Mouse (Mus musculus): ENCODE data around the gene Klhl24. TPM values are rescaled to one million over a fixed set of nuclear protein-coding genes. Genes with fewer than 3 reads are reported as not detected.
"Not testable (repeated sequence)": the region's sequence is repeated elsewhere in the genome, so short reads cannot be mapped to it uniquely, and the experiment has no call there.

The Klhl24 gene
- polyA plus RNA-seq, 1 experiment from 2014 or later: 34.1 TPM

DNA sequence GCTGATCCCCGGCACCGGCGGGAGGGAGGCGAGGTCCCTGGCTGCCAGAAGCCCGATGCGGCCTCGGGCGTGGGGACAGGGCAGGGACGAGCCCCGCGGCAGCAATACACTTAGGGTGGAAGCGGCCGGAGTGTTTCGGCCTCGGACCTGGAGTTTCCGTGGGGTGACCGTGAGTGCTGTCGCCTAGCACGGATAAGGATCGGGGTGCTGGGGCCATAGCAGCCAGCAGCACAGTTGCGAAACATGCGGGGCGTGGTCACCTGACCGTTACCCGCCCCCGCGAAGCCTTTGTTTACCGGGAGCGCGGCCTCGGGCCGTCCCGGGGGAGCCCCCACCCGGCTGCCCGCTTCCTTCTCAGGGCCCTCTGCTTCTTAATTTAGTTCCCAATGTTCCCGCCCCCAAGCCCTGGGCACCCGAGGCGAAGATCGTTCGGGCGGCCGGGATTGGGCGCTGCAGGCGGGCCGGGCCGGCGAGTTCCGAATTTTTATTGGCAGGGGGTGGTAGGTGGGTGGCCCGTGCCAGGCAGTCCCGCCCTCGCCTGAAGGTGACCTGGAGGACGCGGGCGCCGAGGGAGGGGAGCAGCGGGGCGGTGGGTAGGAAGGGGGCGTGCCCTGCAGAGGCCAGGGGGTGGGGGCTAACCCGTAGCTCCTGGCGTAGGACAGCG is 501 bp downstream of the Klhl24 start:
- H3K4me1 ChIP-seq (replicated peaks): no peaks in the 10 kb centered on the region
- H3K9me3 ChIP-seq: 0 out of 2 replicates have a peak, but pooled peaks cover 3% of the 10 kb centered on the region
- WGBS: under 1% methylated on average over 61 of the region's 61 CpGs
- peak; percentile 90 for ATAC-seq (ENCODE audit: insufficient number of reproducible peaks, insufficient read depth, low FRiP score, low TSS enrichment, low read depth)
- H3K27ac ChIP-seq: peak overlapping the region; percentile 98
- H3K27me3 ChIP-seq: no peaks in the 10 kb centered on the region
- peak overlapping the region; percentile 93 for H3K9ac ChIP-seq (replicated peaks)
- H3K4me3 ChIP-seq (replicated peaks): peak overlapping the region; percentile 94
- peaks cover 10% of the 10 kb centered on the region for H3K36me3 ChIP-seq
- H3K4me2 ChIP-seq: peak overlapping the region; percentile 57

- 9% methylated on average over 4 of the region's 4 CpGs for WGBS
- Histone ChIP-seq H3K9ac (replicated peaks) (peak overlapping the region; percentile 93), H3K9me3 (peaks cover 6% of the 10 kb centered on the region), H3K4me3 (replicated peaks) (peak overlapping the region; percentile 94), H3K27ac (peak overlapping the region; percentile 98; the same call in 1 of the 2 replicates), H3K4me2 (peak overlapping the region; percentile 57), H3K4me1 (replicated peaks) (no peaks in the 10 kb centered on the region), H3K27me3 (no peaks in the 10 kb centered on the region), H3K36me3 (peaks cover 14% of the 10 kb centered on the region)
- ATAC-seq (ENCODE audit: insufficient number of reproducible peaks, insufficient read depth, low FRiP score, low TSS enrichment, low read depth): no peak
Observed at GRCm38 (mm10) chr16:20098375-20098727, 1.0 kb downstream of the Klhl24 start.

DNA sequence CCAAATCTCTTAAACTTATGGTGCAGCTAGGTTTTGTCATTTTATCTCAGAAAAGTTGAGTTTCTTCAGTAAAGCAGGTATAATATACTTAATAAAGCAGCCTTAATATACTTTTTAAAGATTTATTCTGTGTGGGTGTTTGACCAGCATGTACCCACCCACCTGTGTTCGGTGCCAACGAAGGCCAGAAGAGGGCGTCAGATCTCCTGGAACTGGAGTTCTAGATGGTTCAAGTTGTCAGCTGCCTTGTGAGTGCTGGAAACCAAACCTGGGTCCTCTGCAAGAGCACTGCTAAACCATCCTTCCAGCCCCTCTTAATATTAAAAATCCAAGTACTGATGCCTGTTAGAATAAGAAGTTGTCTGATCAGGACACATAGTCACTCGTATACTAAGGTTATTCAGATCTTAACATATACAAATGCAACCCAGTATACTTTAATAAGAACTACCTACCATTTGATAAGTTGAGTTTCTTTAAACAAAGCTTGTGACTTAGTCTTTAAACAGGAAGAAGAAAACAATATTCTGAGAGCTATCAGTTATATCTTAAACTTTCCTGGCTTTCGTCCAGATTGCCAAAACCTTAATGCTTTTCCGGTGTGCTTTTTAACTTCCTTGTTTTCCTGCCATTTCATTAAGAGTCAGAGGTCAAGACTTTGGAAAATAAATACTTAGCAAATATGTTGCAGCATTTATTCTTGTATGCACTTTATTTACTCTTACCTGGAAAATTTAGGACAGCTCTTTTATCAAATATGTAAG is 1.7 kb downstream of the Klhl24 start:
- no peak for ATAC-seq (ENCODE audit: insufficient number of reproducible peaks, insufficient read depth, low FRiP score, low TSS enrichment, low read depth)
- peaks cover 13% of the 10 kb centered on the region for H3K9me3 ChIP-seq
- 94% methylated on average over 6 of the region's 6 CpGs for WGBS
- H3K36me3 ChIP-seq: peaks cover 21% of the 10 kb centered on the region
- H3K9ac ChIP-seq (replicated peaks): no peak overlapping the region
- H3K4me2 ChIP-seq: peak overlapping the region; percentile 57; the same call in 1 of the 2 replicates
- H3K4me1 ChIP-seq (replicated peaks): no peaks in the 10 kb centered on the region
- H3K27me3 ChIP-seq: no peaks in the 10 kb centered on the region
- H3K4me3 ChIP-seq (replicated peaks): no peak overlapping the region
- no peak overlapping the region for H3K27ac ChIP-seq

DNA sequence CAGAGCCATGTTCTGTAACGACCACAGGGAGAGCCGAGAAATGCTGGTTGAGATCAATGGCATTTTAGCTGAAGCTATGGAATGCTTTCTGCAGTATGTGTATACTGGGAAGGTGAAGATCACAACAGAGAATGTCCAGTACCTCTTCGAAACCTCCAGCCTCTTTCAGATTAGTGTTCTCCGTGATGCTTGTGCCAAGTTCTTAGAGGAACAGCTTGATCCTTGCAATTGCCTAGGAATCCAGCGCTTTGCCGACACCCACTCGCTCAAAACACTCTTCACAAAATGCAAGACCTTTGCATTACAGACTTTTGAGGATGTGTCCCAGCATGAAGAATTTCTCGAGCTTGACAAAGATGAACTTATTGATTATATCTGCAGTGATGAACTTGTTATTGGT is 9.7 kb downstream of the Klhl24 start:
- Histone ChIP-seq H3K27ac (no peak overlapping the region), H3K4me1 (replicated peaks) (no peaks in the 10 kb centered on the region), H3K9ac (replicated peaks) (no peak overlapping the region), H3K4me3 (replicated peaks) (no peak overlapping the region), H3K36me3 (peaks cover 88% of the 10 kb centered on the region), H3K4me2 (no peak overlapping the region), H3K9me3 (peaks cover 21% of the 10 kb centered on the region), H3K27me3 (no peaks in the 10 kb centered on the region)
- ATAC-seq (ENCODE audit: insufficient number of reproducible peaks, insufficient read depth, low FRiP score, low TSS enrichment, low read depth): no peak
- WGBS: 93% methylated on average over 8 of the region's 8 CpGs

DNA sequence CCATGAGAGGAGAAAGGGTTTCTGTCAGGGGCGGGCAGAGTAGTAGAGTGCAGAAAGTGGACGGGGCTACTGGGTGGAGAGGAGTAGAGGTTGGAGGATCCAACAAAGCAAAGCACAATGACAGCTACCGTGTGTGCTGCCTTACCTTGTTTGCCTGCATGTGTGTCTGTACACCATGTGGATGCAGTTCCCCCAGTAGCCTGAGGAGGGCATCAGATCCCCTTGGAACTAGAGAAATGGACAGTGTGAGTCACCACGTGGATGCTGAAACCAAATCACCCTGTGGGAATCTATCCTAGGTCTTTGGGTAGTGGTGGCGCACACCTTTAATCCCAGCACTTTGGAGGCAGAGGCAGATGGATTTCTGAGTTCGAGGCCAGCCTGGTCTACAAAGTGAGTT is 11.6 kb downstream of the Klhl24 start:
- 94% methylated on average over 6 of the region's 6 CpGs for WGBS
- H3K4me3 ChIP-seq (replicated peaks): no peak overlapping the region
- H3K9ac ChIP-seq (replicated peaks): no peak overlapping the region
- H3K9me3 ChIP-seq: peaks cover 9% of the 10 kb centered on the region
- H3K27ac ChIP-seq: no peak overlapping the region
- H3K27me3 ChIP-seq: no peaks in the 10 kb centered on the region
- ATAC-seq (ENCODE audit: insufficient number of reproducible peaks, insufficient read depth, low FRiP score, low TSS enrichment, low read depth): no peak
- H3K36me3 ChIP-seq: peaks cover 83% of the 10 kb centered on the region
- no peak overlapping the region for H3K4me2 ChIP-seq
- no peaks in the 10 kb centered on the region for H3K4me1 ChIP-seq (replicated peaks)

DNA sequence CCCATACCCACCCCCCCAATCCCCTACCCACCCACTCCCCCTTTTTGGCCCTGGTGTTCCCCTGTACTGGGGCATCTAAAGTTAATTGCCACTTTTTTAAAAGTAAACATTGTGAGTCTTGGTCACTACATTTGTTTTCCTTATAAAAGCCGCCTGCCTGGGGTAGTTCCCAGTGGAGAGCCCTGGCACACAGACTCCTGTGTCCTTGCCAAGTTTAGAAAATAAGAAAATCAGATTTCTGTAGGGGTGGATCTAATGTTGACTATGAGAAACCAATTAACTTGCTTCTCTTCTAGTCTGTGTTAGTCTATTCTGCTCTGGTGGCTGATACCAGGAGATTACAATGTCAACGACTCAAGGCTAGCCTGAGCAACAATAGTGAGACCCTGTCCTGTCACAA is 15.3 kb downstream of the Klhl24 start:
- Histone ChIP-seq H3K9ac (replicated peaks) (no peak overlapping the region), H3K9me3 (no peaks in the 10 kb centered on the region), H3K36me3 (peaks cover 82% of the 10 kb centered on the region), H3K27me3 (no peaks in the 10 kb centered on the region), H3K4me2 (no peak overlapping the region), H3K4me3 (replicated peaks) (no peak overlapping the region), H3K4me1 (replicated peaks) (no peaks in the 10 kb centered on the region), H3K27ac (no peak overlapping the region)
- ATAC-seq (ENCODE audit: insufficient number of reproducible peaks, insufficient read depth, low FRiP score, low TSS enrichment, low read depth): no peak
- 82% methylated on average over 2 of the region's 2 CpGs for WGBS

GRCm38 (mm10) chr16:20116069-20116468 is 18.7 kb downstream of the Klhl24 start:
- Histone ChIP-seq H3K4me1 (replicated peaks) (no peaks in the 10 kb centered on the region), H3K36me3 (peaks cover 79% of the 10 kb centered on the region), H3K27me3 (no peaks in the 10 kb centered on the region), H3K9ac (replicated peaks) (no peak overlapping the region), H3K9me3 (no peaks in the 10 kb centered on the region), H3K27ac (no peak overlapping the region), H3K4me2 (no peak overlapping the region), H3K4me3 (replicated peaks) (no peak overlapping the region)
- ATAC-seq (ENCODE audit: insufficient number of reproducible peaks, insufficient read depth, low FRiP score, low TSS enrichment, low read depth): no peak
- 84% methylated on average over 4 of the region's 4 CpGs for WGBS

DNA sequence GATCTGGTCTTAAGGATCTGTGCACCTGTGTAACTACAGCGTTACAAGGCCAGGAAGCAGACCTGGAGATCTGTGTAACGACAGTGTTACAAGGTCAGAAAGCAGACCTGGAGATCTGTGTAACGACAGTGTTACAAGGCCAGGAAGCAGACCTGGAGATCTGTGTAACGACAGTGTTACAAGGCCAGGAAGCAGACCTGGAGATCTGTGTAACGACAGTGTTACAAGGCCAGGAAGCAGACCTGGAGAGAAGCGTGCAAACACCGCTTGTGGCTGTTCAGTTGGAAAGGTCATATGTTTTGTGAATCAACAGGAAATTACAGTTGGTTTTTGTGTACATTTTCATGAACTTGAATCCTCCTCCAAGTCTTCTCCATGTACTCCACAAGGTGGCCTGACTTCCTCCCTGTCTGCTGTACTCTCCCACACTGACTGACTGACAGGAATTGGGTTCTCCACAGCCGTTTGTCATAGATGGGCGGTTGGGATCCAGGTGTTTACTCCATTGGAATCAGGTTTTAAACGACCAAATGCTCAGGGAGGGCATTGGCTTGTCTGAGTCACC is 29.1 kb downstream of the Klhl24 start:
- 62% methylated on average over 10 of the region's 10 CpGs for WGBS
- H3K36me3 ChIP-seq: peaks cover 49% of the 10 kb centered on the region
- not testable (repeated sequence) for H3K4me3 ChIP-seq (replicated peaks); H3K4me1 ChIP-seq (replicated peaks); H3K27ac ChIP-seq; H3K4me2 ChIP-seq; H3K9me3 ChIP-seq; ATAC-seq (ENCODE audit: insufficient number of reproducible peaks, insufficient read depth, low FRiP score, low TSS enrichment, low read depth); H3K9ac ChIP-seq (replicated peaks); H3K27me3 ChIP-seq

GRCm38 (mm10) chr16:20130397-20130796 is 33.1 kb downstream of the Klhl24 start:
- Histone ChIP-seq H3K27ac (no peak overlapping the region), H3K4me3 (replicated peaks) (no peak overlapping the region), H3K9ac (replicated peaks) (no peak overlapping the region), H3K36me3 (peaks cover 17% of the 10 kb centered on the region), H3K4me1 (replicated peaks) (no peaks in the 10 kb centered on the region), H3K27me3 (no peaks in the 10 kb centered on the region), H3K4me2 (no peak overlapping the region), H3K9me3 (no peaks in the 10 kb centered on the region)
- ATAC-seq (ENCODE audit: insufficient number of reproducible peaks, insufficient read depth, low FRiP score, low TSS enrichment, low read depth): no peak
- 71% methylated on average over 2 of the region's 2 CpGs for WGBS

DNA sequence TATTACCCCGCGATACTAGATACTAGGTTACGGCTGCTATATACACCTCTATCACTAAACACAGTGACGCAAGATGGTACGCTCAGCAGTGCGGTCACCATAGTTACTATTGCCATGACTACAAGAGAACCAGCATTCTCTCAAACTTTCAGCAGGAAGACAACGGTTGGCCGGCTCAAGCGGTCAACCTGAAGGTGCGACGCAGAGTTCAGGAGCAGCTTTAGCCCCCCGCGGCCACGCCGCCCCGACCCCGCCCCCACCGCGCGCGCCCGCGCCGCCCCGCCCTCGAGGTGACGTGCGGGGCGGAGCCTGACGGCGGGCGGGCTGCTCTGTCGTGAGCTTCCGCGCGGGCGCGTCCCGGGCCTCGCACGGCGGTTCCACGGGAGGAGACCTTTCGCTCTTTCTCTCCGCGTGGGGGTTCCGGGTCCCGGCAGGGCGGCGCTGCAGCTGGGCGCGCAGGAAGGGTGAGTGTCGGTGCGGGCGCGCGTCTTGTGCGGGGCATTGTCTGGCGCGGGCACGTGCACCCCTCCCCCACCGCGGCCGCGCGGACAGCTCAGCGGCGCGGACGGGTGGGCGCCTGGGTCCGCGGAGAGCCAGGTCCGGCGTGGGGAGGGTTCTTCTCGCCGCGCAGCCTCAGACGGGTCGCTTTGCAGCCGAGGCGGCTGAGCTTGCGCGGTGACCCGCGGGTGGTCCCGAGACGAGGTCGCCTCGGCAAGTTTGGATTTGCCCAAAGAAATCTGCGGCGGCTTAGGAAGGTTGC is 43.6 kb downstream of the Klhl24 start, which contains the start of gene Yeats2:
Yeats2 (plus strand) TSS at position 292 of the 760 bp plus-strand sequence.
- Histone ChIP-seq H3K9me3 (no peaks in the 10 kb centered on the region), H3K27me3 (no peaks in the 10 kb centered on the region), H3K4me1 (replicated peaks) (peaks cover 12% of the 10 kb centered on the region), H3K36me3 (peaks cover 20% of the 10 kb centered on the region), H3K9ac (replicated peaks) (peak within 1 kb of the TSS; percentile 91), H3K4me3 (replicated peaks) (peak within 1 kb of the TSS; percentile 74), H3K4me2 (peak within 1 kb of the TSS; percentile 72), H3K27ac (peak within 1 kb of the TSS; percentile 95)
- peak; percentile 94 for ATAC-seq (ENCODE audit: insufficient number of reproducible peaks, insufficient read depth, low FRiP score, low TSS enrichment, low read depth)
- WGBS: 1% methylated on average over 72 of the region's 92 CpGs

DNA sequence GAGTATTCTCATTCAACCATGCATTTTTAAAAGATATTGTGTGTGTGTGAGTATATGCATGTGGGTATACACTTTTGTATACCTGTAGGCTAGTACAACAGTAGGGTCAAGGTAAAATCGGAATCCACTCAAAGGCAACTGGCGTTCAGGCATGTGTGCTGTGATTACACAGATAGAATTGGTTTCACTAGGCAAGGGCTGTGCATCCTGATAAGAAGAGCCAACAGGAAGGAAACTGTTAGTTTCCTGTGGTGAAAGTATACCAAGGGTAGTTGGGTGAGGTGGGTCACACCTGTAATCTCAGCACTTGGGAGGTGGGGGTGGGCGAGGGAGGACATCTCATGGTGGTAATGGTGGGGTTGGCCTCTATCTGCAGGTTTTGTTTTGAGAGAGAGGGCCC is 47.2 kb downstream of the Klhl24 start:
- no peaks in the 10 kb centered on the region for H3K9me3 ChIP-seq
- no peak overlapping the region for H3K4me2 ChIP-seq
- no peak overlapping the region for H3K27ac ChIP-seq
- no peak for ATAC-seq (ENCODE audit: insufficient number of reproducible peaks, insufficient read depth, low FRiP score, low TSS enrichment, low read depth)
- H3K4me1 ChIP-seq (replicated peaks): peaks cover 12% of the 10 kb centered on the region
- H3K9ac ChIP-seq (replicated peaks): no peak overlapping the region
- WGBS: 98% methylated on average over 3 of the region's 3 CpGs
- H3K4me3 ChIP-seq (replicated peaks): no peak overlapping the region
- H3K36me3 ChIP-seq: peaks cover 20% of the 10 kb centered on the region
- H3K27me3 ChIP-seq: no peaks in the 10 kb centered on the region

All from limb, embryonic 12.5 days (tissue).